Mouse (Mus musculus) C2C12 (cell line): Measurements from ENCODE around the gene Zc3h8. TPM values are rescaled to one million over a fixed set of nuclear protein-coding genes. Genes with fewer than 3 reads are reported as not detected.

ENCODE experiments used
- H3K27me3 ChIP-seq: one replicate; pipeline ENCODE4 v1.6.1; 2011; ENCODE audit not compliant: control insufficient read depth, insufficient read depth, insufficient read length
- H3K36me3 ChIP-seq: one replicate; pipeline ENCODE4 v1.6.1; 2011; ENCODE audit not compliant: control insufficient read depth, insufficient read depth
- H3K4me3 ChIP-seq: one replicate; pipeline ENCODE4 v1.5.1; 2011; ENCODE audit warnings: mild to moderate bottlenecking, control low read depth; ENCODE audit not compliant: poor library complexity, insufficient read depth, severe bottlenecking
- H3K79me2 ChIP-seq: one replicate; pipeline ENCODE4 v1.6.1; 2011; ENCODE audit not compliant: control insufficient read depth, insufficient read depth
- H3K79me3 ChIP-seq: one replicate; pipeline ENCODE4 v1.6.1; 2011; ENCODE audit warnings: low read depth, control low read depth
- H3ac ChIP-seq: one replicate; pipeline ENCODE3; 2011; ENCODE audit warnings: low read depth; ENCODE audit not compliant: control insufficient read depth, insufficient read length
- CEBPB ChIP-seq: IDR thresholded peaks from one replicate; pipeline ENCODE4 v1.6.1; 2011; ENCODE audit warnings: low read depth, mild to moderate bottlenecking, control low read depth, moderate library complexity
- CTCF ChIP-seq: IDR thresholded peaks from one replicate; pipeline ENCODE4 v1.5.1; 2011; ENCODE audit not compliant: control insufficient read depth, insufficient read depth, insufficient read length
- FOSL1 ChIP-seq: IDR thresholded peaks from one replicate; pipeline ENCODE4 v1.8.0; 2011; ENCODE audit warnings: mild to moderate bottlenecking, low read length; ENCODE audit not compliant: poor library complexity, insufficient read depth, severe bottlenecking
- MAX ChIP-seq: IDR thresholded peaks from one replicate; pipeline ENCODE4 v1.6.1; 2011; ENCODE audit warnings: mild to moderate bottlenecking, control low read depth
- MYOD1 ChIP-seq: IDR thresholded peaks from one replicate; pipeline ENCODE4 v1.6.1; 2011; ENCODE audit warnings: low read depth; ENCODE audit not compliant: control insufficient read depth, insufficient read length
- MYOG ChIP-seq: IDR thresholded peaks from one replicate; pipeline ENCODE4 v1.6.1; 2011; ENCODE audit not compliant: control insufficient read depth, insufficient read length; ENCODE audit errors: extremely low read depth
- USF1 ChIP-seq: IDR thresholded peaks from one replicate; pipeline ENCODE4 v1.6.1; 2011; ENCODE audit warnings: low read depth, mild to moderate bottlenecking, control low read depth, moderate library complexity
- polyA plus RNA-seq: library from polyadenylated mRNA; unstranded; fragments of >200 nt; fragmentation: generic; extraction: Trizol; gene quantifications from one replicate; pipeline ENCODE4 v1.2.1, GENCODE M21; 2012; ENCODE audit warnings: missing spikeins

The Zc3h8 gene
- polyA plus RNA-seq, 1 experiment, result 2.6 TPM

DNA sequence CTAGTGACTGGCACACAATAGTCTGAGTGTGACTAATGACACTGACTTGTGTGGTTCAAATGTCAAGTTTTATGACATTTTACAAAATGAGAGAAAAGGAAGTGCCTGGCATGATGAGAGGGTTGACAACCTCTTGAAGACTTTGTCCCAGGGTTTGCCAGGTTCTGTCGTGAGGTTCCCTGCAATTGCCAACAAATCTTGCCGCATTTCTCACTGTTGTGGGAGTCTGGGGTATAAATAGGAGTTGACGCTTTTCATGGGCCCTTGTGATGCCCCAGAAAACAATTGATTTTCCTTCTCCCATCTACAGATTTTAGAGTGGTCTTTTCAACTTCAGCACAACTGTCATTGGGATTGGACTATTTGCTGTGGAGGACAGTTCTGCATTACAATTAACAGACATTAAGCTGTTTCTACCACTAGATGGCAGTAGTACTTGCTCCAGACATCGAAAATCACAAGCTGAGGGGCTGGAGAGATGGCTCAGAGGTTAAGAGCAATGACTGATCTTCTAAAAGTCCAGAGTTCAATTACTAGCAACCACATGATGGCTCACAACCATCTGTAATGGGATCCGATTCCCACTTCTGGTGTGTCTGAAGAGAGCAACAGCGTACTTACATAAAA is 4.2 kb upstream of the Zc3h8 start:
- Histone ChIP-seq H3K36me3 (no peaks in the 10 kb centered on the region), H3K79me2 (peaks cover 4% of the 10 kb centered on the region), H3K27me3 (peaks cover 3% of the 10 kb centered on the region), H3K4me3 (no peak overlapping the region), H3K79me3 (no peaks in the 10 kb centered on the region), H3ac (no peak overlapping the region)
- TF ChIP-seq FOSL1 (no peak), CTCF (peak; percentile 19)

DNA sequence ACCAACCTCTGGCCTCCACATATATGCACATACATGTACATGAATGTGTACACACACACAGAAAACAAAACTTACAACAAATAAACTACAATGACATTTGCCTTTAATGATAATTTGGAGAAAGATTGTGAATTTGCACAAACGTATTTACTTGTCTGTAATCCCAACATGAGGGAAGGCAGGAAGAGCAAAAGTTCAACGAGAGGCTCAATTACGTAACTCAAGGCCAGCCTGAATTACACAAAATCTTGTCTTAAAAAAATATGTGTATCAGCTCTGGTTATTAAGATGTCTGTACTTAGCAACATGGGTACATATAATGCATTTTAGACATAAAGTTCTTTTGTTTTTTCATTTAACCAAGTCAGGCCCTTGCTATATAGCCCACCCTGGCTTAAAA is 7.6 kb downstream of the Zc3h8 start:
- Histone ChIP-seq H3K27me3 (no peaks in the 10 kb centered on the region), H3ac (no peak overlapping the region), H3K79me3 (no peaks in the 10 kb centered on the region), H3K4me3 (no peak overlapping the region), H3K36me3 (peaks cover 24% of the 10 kb centered on the region), H3K79me2 (no peaks in the 10 kb centered on the region)
- TF ChIP-seq MAX (no peak), MYOD1 (no peak), FOSL1 (no peak), CTCF (no peak), USF1 (no peak), CEBPB (no peak), MYOG (no peak)

DNA sequence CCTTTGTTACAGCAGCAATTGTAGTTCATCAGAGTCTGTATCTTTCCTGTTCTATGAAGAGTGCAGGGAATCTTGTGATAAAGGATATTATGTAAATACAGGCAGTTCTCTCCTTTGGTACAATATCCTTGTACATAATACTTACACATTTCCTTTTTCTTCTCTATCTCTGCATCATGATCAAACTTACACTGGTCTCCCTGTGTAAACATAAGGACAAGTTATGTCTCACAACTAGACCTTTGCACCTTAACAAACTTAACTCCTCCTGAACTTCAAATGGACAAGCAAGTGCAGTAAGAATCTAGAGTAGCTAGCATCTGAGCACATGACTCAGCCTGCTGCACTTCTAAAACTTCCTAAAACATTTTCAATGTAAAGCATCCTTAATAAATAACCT is 13.2 kb downstream of the Zc3h8 start:
- Histone ChIP-seq H3K27me3 (no peaks in the 10 kb centered on the region), H3ac (no peak overlapping the region), H3K79me3 (no peaks in the 10 kb centered on the region), H3K4me3 (no peak overlapping the region), H3K36me3 (peaks cover 30% of the 10 kb centered on the region), H3K79me2 (no peaks in the 10 kb centered on the region)
- TF ChIP-seq MYOG (no peak), USF1 (no peak), MYOD1 (no peak), FOSL1 (no peak), CTCF (no peak), MAX (no peak)

DNA sequence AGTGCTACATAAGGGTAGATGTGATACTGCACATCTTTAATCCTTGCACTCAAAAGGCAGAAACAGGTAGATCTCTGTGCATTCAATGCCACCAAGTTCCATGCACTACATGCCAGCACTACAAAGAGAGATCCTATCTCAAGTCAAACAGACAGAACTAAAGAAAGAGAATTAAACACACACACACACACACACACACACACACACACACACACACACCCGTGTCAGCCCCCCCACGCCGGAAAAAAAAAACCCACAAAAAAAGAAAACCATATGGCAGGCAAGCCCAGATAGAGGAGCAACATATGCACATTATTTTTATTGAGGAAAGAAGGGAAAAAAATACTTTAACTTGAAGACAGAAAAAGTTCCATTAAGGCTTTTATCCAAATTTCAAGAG is 15.4 kb downstream of the Zc3h8 start:
- no peaks in the 10 kb centered on the region for H3K79me2 ChIP-seq
- H3K27me3 ChIP-seq, result no peaks in the 10 kb centered on the region
- H3K79me3 ChIP-seq, result no peaks in the 10 kb centered on the region
- H3K36me3 ChIP-seq, result peaks cover 32% of the 10 kb centered on the region
- no peak overlapping the region for H3ac ChIP-seq
- TF ChIP-seq CEBPB, result no peak
- TF ChIP-seq CTCF, result no peak
- TF ChIP-seq USF1, result no peak
- no peak for TF ChIP-seq MAX
- TF ChIP-seq FOSL1, result no peak
- TF ChIP-seq MYOG, result no peak
- no peak for TF ChIP-seq MYOD1
- no peak overlapping the region for H3K4me3 ChIP-seq

DNA sequence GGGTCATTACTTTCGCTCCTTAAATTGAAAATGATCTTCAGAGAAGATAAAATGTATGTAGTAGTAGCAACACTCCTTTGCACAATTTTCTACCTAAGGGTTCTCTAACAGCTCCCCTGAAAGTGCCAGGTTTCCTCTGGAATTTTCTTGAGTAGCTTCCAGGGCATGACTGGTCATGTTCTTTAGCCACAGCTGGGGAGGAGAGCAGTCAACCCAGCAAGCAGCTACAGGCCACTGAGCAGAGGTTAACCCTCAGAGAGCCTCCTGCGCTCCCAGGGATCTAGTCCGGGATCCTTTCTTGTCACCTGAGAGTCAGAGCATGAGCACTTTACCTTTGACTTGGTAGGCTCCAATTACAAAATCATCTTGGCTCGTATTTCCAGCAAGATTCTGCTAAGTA is 19.1 kb downstream of the Zc3h8 start:
- Histone ChIP-seq H3ac (no peak overlapping the region), H3K79me2 (no peaks in the 10 kb centered on the region), H3K4me3 (no peak overlapping the region), H3K27me3 (no peaks in the 10 kb centered on the region), H3K79me3 (no peaks in the 10 kb centered on the region), H3K36me3 (peaks cover 26% of the 10 kb centered on the region)
- TF ChIP-seq USF1, result no peak
- no peak for TF ChIP-seq MAX
- TF ChIP-seq MYOD1, result no peak
- no peak for TF ChIP-seq MYOG
- no peak for TF ChIP-seq FOSL1
- TF ChIP-seq CTCF, result no peak
- no peak for TF ChIP-seq CEBPB

DNA sequence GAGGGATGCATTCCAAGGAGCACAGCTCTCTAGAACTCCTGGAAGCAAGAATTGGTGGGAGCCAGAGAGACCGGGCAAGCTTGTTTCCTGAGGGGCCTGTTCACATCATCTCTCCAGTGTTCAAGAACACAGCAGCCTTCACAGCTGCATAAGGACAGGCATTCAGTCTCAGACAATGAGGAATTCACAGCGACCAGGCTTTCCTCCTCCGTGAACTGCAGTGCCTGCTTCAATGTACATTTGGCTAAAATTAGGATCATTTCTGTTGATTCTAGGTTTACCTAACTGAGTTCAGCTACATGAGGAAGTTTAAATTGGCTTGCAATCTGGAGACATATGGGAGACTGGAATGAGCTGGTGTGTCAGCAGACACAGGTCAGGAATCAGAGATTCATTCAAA is 27.3 kb downstream of the Zc3h8 start:
- Histone ChIP-seq H3K79me3 (no peaks in the 10 kb centered on the region), H3ac (no peak overlapping the region), H3K36me3 (no peaks in the 10 kb centered on the region), H3K27me3 (no peaks in the 10 kb centered on the region), H3K4me3 (no peak overlapping the region), H3K79me2 (no peaks in the 10 kb centered on the region)
- TF ChIP-seq USF1, result no peak
- no peak for TF ChIP-seq MYOG
- TF ChIP-seq FOSL1, result no peak
- TF ChIP-seq MYOD1, result no peak
- no peak for TF ChIP-seq MAX
- TF ChIP-seq CEBPB, result no peak
- TF ChIP-seq CTCF, result no peak
